Mouse (Mus musculus) lung, postnatal 10 days (tissue): ENCODE measurements around the gene Fkrp.
A peak's percentile ranks its signal among the peaks of the same experiment; 100 is the strongest.

Source experiments
- DNase-seq: peaks from one replicate; pipeline ENCODE4 v3.0.0; 2021

Gene Fkrp

DNA sequence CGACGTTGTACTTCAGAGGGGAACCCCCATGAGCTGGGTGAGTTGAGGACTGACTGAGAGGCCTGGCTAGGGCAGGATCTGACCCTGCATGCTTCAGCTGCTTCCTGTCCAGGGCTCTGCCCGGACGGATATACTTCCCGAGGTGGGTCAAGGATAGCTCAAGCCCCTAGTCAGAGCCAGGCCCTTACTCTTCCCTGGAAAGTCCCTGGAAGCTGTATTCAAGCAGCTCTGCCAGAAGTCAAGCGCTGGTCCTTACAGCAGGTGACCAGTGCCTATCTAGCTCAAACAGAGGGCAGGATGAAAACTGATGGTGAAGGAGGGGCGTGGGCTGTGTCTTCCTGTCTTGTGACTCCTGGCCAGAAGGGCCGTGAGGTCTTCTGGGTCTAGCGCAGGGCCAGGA is 13.9 kb upstream of the Fkrp start:
- DNase-seq, result no peak

DNA sequence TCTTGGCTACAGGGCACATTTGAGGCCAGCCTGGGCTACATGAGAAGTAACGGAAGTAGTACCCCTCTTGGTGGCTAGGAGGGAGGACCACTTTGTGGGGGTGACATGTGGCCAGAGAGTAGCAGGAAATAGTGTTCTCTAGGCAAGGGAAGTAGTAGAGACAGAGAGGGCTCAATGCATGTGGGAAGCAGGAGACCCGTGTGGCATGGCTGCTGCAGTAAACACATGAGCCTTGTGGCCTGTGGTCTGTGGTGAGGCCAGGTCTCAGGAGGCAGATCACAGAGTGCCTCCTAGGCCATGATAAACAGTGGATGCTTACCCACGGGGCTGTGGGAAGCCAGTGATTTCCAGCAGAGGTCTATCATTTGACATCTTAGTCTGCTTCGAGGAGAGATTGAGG is 10.7 kb upstream of the Fkrp start:
- DNase-seq, result no peak

DNA sequence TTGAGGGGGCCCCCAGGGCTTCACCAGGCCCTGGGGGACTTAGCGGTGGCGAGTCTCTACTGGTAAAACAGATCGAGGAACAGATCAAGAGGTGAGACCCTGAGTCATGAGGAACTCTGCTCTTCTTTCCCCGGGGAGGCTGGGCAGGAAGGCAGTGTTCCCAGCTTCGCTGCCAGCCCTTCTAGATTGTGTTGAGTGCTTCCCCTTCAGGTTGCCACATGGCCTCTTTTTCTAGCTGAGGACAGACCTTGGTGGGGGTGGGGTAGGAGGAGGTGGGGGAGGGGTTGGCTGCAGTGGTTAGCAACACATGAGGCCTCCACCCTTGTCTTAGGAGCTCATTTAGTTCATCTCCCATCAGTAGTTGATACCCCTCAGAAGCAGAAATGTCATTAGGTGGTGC is 10.0 kb upstream of the Fkrp start:
- DNase-seq, result no peak

DNA sequence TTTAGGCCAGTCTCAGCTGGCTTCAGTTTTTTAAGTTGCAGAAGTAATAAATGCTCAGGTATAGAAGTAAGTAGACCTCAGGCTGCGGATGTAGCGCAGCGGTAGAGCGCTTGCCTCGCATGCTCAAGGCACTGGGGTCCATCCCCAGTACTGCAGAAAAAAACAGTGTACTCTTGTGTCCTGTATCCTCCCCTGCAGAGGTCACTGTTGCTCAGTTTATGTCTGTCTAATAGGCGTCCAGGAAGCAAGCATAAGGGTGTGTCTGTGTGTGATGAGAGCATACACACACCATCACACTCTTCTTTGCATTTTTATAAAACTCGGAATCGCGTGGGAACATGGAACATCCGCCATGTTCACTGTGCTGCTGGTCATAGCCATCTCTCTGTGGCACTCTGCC is 9.3 kb upstream of the Fkrp start:
- peak; percentile 73 for DNase-seq

DNA sequence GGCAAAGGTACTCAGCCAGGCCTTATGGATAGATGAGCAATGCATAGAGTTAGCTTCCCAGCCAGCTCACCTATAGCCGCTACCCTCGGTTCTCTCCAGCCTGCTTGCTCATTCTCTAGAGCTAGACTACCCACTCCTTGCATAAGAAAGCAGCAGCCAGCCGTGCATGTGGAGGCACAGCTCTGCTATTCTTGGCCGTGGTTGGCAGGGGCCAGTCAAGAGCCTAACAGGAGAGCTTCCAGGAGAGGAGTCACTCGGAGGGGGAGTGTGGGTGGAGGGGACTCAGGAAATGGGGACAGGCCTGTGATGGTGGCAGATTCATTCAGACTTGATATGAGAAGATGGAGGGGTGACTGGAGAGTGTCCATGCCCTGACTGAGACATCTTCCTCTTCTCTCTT is 7.2 kb upstream of the Fkrp start:
- no peak for DNase-seq

DNA sequence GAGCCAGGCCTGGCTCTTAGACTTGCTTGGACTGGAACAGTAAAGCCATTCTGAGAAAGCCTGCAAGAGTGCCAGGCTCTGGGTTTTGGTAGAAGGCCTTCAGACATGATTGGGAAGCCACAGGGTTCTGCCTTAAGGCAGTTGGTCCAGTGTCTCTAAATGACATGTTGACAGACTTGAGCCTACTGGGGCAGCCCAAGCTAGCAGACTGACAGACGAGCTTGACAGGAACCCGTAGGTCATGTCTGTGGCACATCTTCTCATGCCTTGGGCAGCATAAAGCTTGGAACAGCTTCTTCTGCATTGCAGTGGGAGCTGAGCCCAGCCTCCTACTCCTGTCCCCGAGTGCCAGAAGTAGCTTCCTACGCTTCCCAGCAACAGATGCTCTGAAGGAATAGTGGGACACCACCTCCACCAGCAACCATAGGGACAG is 5.2 kb upstream of the Fkrp start:
- DNase-seq, result no peak

DNA sequence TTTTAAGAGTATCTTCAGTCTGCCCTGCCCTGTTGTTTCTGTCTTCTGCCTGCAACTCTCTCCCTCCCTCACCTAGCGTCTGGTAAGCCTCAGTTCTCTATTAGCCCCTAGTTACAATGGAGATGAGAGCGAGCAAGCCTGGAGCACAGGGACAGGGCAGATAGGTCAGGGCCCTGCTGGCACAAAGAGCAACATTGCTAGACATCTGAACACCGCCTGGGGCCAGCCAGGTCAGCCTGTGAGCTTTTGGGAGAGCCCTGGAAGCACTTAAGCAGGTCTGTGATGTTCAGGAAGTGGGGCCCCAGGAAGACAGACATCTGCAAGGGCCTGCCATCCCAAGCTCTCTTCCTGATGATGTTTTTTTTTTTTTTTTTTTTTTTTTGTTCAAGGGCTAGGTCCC is 4.6 kb upstream of the Fkrp start:
- DNase-seq, result no peak

DNA sequence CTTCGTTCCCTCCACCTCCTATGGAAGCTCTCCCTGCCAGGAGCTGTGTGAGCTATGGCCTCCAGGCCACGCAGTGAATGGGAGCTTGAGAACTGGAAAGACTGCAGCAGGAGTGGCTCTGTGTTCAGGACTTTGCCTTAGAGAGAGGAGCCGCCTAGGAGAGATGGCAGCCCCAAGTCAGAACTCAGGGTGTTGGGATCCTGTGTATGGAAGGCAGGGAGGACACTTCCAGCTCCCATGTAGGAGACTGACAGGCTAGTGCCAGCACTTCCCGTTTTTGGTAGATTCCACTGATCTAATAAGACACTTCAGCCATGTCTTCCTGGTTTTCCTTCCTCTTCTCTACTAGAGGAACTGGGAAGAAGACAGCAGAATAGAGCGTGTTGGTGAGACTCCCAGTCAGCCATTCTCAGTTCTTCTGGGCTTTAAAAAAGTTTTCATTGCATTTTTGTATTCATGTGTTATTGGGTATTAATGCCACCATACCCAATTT is 3.8 kb upstream of the Fkrp start:
- DNase-seq, result no peak

DNA sequence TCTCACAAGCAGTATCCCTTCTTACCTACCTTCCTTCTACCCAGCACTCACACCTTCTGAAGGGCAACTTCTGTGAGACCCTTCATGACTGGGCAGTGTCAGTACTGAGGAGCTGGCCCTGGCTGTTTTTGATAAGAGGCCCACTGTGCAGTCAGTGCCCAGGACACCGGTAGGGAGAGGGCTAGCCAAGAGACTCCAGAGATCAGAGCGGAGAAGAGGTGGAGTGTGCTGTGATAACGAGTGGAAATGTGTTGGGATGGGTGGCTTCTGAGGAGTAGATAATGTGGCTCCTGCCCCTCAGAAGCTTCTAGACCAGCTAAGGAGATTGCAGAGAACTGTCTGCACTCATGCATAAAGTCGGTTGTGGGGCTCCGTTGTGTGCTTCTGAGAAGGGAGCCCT is 3.3 kb upstream of the Fkrp start:
- no peak for DNase-seq

DNA sequence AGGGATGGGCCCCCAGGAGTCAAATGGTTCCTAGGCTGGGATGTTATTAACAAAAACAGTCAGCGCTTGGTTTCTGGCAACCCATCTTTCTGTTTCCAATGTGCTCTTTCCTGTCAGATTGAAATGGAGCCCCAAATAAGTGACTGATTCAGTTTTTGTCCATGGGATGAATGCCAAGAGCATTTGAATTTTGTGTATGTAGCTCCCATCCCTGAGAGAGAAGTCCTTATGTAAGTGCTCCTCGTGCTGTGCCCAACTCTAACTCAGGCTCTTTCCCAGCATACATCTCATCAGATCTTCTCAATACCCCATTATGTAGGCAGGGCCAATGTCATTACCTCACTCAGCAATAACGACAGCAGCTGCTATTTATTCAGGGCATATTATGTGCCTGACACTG is 1.2 kb upstream of the Fkrp start:
- no peak for DNase-seq

DNA sequence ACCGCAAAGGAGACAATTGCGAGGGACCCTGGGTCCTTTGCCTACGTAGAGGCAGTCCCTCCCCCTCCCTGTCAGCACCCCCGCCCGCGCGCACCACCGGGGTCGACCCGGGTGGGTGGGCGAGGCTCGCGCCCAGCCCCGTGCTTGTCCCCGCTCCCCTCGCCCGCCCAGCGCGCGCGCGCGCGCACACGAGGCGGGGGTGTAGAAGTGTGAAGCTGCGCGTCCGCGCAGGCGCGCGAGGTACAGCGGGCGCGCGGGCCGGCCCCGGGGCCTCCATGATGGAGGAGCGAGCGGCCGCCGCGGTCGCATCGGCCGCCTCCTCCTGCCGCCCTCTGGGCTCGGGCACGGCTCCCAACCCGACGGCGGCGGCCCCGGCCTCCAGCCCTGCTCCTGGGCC is 456 bp downstream of the Fkrp start:
- DNase-seq, result peak; percentile 85

DNA sequence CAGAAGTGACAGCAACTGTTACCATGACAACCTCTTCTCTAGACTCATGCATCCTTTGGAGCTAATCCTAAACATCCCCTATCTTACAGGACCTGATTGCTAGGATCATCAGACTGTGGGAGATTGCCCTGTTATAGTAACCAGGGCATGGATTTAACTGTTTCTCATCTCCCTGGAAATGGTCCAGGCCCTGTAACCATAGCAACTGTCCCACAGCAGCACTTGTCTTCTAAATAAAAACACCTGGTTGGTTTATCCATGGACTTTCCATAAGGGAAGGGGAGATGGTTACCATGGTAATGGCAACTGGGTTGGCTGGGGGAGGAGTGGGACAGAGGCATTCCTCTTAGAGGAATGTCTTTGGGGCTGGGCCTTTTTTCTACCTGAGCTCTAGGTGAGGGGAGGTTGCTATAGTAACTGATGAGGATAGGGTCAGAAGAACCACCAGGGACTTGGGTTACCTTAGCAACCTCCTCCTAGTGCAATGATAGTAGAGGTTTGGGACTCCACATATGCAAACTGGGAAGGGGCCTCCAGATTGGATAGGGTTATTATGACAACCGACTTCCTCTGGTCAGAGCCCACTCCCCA is 1.1 kb downstream of the Fkrp start, which contains the start of gene Strn4:
Gene Strn4 (plus strand): TSS at position 539 of the 591 bp plus-strand sequence.
- DNase-seq, result no peak

DNA sequence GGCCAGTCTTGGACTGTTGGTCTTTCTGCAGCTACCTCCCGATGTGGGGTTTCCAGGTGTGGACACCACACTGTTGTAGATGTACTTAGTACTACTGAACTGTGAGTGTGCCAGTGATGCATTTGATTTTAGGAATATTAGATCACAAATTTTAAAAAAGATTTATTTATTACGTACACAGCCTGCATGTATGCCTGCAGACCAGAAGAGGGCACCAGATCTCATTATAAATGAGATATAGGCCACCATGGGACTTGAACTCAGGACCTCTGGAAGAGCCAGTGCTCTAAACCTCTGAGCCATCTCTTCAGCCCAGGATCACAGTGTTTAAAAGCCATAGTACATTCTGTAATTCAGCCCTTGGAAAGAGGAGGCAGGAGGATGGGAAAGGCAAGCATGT is 4.0 kb downstream of the Fkrp start:
- no peak for DNase-seq

DNA sequence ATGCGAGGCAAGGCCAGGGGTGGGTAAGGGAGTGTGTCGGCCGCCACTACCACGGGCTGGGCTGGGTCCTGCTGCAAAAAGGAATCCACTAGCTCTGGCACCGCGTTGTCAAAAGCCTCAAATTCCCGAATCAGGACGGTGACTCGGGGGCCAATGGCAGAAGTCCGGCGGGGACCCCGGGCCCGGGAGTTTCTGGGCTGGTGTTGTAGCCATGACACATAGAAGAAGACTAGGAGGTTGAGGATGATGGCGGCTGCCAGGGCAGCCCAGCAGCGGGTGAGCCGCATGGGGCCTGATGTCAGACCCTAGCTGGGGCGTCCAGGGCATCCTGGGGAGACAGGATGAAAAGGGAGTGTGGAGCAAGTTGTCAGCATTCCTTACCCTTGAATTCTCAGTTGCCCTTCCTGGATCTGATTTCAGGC is 4.9 kb downstream of the Fkrp start:
- DNase-seq, result no peak

DNA sequence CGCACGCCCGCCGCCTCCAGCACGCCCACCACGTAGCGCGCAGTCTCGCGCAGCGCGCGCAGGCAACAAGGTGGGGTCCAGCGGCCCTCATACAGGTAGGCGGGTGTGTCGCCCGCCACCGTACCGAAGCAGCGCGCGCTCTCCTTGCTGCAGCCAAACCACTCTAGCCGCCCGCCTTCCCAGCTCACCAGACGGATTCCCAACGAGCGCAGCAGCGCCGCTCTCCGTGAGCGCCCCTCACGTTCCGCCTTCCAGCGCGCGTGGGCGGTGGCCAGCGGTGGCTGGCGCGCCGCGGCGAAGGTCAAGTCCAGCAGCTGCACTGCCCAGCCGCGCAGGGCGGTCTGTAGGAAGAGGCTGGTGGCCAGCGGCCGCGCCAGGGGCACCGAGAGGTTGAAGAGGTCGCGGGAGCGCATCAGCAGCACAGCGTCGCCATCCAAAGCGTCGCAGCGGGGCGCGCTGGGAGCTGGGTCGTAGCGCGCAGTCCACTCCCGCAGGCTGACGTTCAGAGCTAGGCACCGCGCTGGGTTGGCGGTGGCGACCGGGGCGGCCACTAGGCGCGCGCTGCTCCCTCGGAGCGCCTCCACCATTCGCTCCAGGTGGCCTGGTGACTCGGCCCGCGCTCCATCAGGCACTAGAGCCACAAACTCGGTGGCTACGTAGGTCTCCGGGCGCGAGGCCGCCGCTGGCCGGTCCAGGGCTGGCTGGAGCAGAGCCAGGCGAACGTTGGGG is 5.4 kb downstream of the Fkrp start:
- DNase-seq, result peak; percentile 39

DNA sequence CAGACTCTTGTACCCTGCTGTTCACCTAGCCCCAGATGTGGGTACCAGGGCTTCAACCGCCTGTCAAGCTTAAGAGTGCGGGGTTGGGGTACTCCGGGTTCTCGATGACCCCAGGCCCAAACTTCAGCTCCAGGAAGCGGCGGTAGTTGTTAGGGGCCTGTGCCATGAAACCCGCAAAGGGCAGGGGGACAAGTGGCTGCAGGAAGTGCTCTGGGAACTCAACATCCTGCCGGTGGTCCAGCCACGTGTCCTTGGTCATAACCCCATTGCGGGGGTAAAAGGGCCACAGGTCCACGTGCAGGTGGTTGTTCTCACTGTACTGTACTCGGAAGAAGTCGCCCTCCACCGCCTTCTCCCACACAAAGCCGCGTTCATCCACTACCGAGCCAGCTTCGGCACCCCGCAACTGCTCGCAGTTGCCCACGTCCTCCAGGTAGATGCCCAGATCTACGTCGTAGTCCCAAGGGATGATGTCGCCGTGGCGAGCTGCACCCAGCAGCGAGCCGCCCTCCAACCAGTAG is 6.1 kb downstream of the Fkrp start:
- DNase-seq, result no peak

DNA sequence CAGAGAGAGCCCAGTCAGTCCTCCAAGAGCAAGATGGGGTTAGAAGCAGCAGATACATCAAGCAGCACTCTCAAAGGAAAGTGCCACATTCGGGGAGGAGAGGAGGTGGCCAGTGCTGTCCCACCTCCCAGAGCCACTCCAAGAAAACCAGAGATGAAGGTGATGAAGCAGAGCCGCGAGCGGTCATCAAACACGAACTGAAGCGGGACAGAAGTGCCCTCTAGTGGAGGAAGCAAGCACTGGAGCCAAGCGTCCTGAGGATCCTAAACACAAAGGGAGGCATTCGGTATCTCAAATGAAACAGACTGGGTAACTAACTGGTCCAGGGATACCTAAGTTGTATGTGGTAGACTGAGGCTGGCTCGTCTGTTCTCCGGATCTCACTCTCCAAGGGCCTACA is 6.8 kb downstream of the Fkrp start:
- peak; percentile 84 for DNase-seq

DNA sequence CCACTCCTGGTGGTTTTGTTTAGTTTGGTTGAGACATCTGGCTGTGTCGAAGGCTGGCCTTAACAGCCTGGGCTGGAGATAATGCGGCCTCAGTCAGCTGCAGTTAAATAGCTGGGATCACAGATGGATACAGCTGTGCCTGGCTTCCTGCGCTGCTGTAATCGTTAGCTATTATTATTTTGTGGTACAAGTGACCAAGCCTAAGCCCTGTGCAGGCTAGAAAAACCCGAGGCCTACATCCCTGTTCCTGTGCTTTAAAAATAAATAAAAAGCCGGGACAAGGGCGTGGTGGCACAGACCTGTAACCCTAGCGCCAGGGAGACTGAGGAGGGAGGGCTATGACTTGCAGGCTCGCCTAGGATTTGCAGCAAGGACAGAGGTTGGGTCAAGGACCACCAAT is 7.9 kb downstream of the Fkrp start:
- DNase-seq, result no peak

DNA sequence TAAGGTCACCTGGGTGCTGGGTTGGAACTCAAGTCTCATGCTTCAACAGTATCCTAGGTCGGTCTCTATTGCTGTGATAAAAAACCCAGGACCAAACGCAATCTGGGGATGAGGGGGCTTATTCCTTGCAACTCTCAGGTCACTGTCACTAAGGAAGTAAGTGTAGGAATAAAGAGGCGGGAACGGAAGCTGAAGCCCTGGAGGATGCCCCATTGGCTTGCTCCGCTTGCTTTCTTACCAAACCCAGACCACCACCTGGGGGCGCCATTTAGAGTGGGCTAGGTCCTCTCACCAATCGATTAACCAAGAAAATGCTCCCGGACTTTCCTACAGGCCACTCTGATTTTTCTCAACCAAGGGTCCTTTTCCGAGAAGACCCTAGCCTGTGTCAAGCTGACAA is 8.6 kb downstream of the Fkrp start:
- DNase-seq, result no peak

DNA sequence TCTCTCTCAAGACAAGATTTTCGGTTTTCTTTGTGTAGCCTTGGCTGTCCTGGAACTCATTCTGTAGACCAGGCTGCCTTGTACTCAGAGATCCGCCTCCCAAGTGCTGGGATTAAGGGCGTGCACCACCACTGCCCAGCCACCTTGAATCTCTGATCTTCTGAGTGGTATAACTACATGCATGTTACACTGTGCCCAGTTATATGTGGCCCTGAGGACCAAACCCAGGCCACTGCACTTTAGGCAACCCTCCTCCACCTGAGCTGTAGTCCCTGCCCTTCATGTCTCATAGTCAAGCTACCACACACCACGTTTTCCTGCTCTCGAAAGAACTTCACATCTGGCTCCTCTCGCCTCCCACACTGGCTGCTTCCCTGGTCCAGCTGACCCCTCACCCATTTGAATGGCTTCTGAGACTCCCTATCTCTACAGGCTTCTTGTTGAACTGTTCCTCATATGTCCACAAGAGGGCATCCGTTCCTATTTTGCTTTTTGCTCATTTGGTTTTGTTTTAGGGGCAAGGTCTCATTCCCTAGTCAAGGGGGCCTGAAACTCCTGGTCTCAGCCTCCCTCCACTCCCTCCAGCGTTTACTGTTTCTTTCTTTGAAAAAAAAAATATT is 12.0 kb downstream of the Fkrp start:
- peak; percentile 43 for DNase-seq

DNA sequence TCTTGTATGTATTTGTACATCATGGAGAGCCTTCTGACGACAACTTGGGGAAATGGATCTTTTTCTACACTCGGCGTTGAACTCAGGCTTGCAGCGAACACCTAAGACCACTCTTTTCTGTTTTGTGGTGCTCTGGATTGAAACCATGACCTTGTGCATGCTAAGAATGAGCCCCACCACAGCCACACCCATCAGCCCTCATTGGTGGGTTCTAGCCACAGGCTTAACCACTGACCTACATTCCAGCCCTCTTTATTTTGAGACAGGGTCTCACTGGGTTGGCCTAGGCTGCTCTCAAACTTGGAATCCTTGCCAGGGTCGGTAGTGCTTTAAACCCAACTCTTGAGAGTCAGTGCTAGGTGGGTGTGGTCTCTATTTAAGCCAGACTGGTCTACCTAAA is 21.6 kb downstream of the Fkrp start:
- no peak for DNase-seq

DNA sequence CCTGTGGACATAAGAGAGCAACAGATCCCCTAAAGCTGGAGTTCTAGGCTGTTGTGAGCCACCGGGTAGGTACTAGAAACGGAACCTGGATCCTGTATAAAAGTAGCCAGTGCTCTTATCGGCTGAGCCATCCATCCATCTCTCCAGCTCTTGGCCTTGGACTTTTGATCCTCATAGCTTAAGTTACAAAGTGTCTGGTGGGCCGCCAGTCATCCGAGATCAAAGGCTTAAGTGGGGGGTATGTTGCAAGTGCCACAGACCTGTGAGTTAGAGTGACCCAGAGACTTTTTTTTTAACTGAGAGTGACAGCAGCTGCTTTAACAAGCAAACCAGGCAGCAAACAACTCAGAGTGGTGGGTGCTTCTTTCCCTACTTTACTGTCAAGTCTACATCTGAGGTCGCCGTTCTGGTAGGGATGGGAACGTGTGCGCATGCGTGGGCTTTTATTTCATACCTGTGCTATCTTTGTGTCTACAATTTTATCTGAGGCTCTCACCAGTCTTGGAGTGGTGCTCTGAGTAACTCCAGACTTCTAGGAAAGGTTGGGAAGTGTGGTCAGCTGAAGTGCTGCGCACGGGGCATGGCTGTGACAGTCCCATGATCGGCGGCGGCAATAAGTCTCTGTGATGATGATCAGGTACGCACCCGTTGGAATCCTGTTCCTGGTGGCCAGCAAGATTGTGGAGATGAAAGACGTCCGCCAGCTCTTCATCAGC is 23.4 kb downstream of the Fkrp start:
- peak; percentile 37 for DNase-seq

DNA sequence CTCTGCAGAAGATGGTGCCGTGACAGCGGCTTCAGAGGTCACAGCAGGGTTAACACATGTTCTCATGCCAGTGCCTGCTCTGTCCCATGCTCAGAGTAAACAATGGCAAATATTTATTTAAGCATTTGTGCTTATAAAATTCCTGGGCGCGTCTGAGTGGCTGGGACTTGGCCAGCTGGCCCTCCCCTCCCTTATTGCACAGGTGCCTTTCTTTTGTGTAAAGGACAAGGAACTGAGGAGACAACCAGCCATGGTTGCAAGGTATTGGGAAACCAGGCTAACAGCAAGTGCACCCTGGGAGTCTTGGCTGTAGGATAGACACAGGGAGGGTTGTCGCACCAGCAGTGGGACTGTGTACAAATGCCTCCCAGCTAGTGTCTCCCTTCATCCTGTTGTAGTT is 24.2 kb downstream of the Fkrp start:
- peak; percentile 79 for DNase-seq
